Mouse (Mus musculus): ENCODE data around the gene Kcnj14.
A peak's percentile ranks its signal among the peaks of the same experiment; 100 is the strongest.

GRCm38 (mm10) chr7:45801348-45801747 lies 23.2 kb downstream of the Kcnj14 start:
- no peak for TF ChIP-seq POLR2A (IDR thresholded peaks at IDR 0.05; ENCODE audit: insufficient read depth, low read depth, low read length)
- peak; percentile 100 for TF ChIP-seq CTCF (IDR thresholded peaks at IDR 0.05; ENCODE audit: insufficient read depth, low read depth, low read length)
